Mouse (Mus musculus) neural tube, embryonic 12.5 days (tissue): ENCODE results near the gene Prepl. TPM values are rescaled to one million over a fixed set of nuclear protein-coding genes. Genes with fewer than 3 reads are reported as not detected.

Experiments
- ATAC-seq: fragments of 200-750 bp; cut with Nextera tagmentation; 2 replicates; pipeline ENCODE4 v1.8.0; 2017; ENCODE audit warnings: low read depth, mild to moderate bottlenecking, moderate TSS enrichment, moderate library complexity; ENCODE audit not compliant: low FRiP score
- H3K27ac ChIP-seq: fragments of 300-500 bp; sonication (generic); 2 replicates; pipeline ENCODE4 v1.5.1; 2016
- H3K27me3 ChIP-seq: fragments of 300-500 bp; sonication (generic); replicated peaks from 2 replicates; pipeline ENCODE4 v1.6.1; 2016; ENCODE audit warnings: mild to moderate bottlenecking
- H3K36me3 ChIP-seq: fragments of 300-500 bp; sonication (generic); 2 replicates; pipeline ENCODE4 v1.6.1; 2016; ENCODE audit warnings: mild to moderate bottlenecking
- H3K4me1 ChIP-seq: fragments of 300-500 bp; sonication (generic); 2 replicates; pipeline ENCODE4 v1.6.1; 2016
- H3K4me2 ChIP-seq: fragments of 300-500 bp; sonication (generic); replicated peaks from 2 replicates; pipeline ENCODE4 v1.6.1; 2016; ENCODE audit warnings: mild to moderate bottlenecking
- H3K4me3 ChIP-seq: fragments of 300-500 bp; sonication (generic); 2 replicates; pipeline ENCODE4 v1.5.1; 2016
- H3K9ac ChIP-seq: fragments of 300-500 bp; sonication (generic); 2 replicates; pipeline ENCODE4 v1.6.1; 2016; ENCODE audit warnings: mild to moderate bottlenecking
- H3K9me3 ChIP-seq: fragments of 300-500 bp; sonication (generic); 2 replicates; pipeline ENCODE4 v1.6.1; 2016; ENCODE audit warnings: mild to moderate bottlenecking
- whole genome bisulfite sequencing: fragments of 180-500 bp; shearing (Covaris S2); methylation state at CpG from one replicate; pipeline ENCODE4 v1.1.7; 2016; 5-methylcytosine and 5-hydroxymethylcytosine counted together
- polyA plus RNA-seq: library from polyadenylated mRNA; unstranded; fragments of >200 nt; fragmentation: Nextera tagmentation; extraction: Ambion mirVana; gene quantifications from 2 replicates; pipeline ENCODE4 v1.2.1, GENCODE M21; 2016

Gene Prepl
- polyA plus RNA-seq, 1 experiment from 2014 or later, result 70.1 TPM

- H3K36me3 ChIP-seq, result no peaks in the 10 kb centered on the region
- no peaks in the 10 kb centered on the region for H3K9me3 ChIP-seq
- no peaks in the 10 kb centered on the region for H3K4me1 ChIP-seq
- H3K4me2 ChIP-seq, result no peak overlapping the region
- 83% methylated on average over 3 of the region's 3 CpGs for WGBS
- no peaks in the 10 kb centered on the region for H3K27me3 ChIP-seq
- no peak for ATAC-seq
- no peak overlapping the region for H3K4me3 ChIP-seq
- H3K27ac ChIP-seq, result no peak overlapping the region
- no peak overlapping the region for H3K9ac ChIP-seq
These were observed 57.0 kb downstream of the Prepl start for GRCm38 (mm10) chr17:85033087-85033486.

GRCm38 (mm10) chr17:85030651-85031050, 59.4 kb downstream of the Prepl start:
- 80% methylated on average over 5 of the region's 5 CpGs for WGBS
- no peak overlapping the region for H3K27ac ChIP-seq
- H3K9ac ChIP-seq, result no peak overlapping the region
- ATAC-seq, result no peak
- H3K36me3 ChIP-seq, result no peaks in the 10 kb centered on the region
- no peaks in the 10 kb centered on the region for H3K27me3 ChIP-seq
- H3K9me3 ChIP-seq, result no peaks in the 10 kb centered on the region
- no peaks in the 10 kb centered on the region for H3K4me1 ChIP-seq
- no peak overlapping the region for H3K4me3 ChIP-seq
- H3K4me2 ChIP-seq, result no peak overlapping the region

GRCm38 (mm10) chr17:85028797-85029196, 61.2 kb downstream of the Prepl start:
- H3K4me2 ChIP-seq, result no peak overlapping the region
- H3K4me1 ChIP-seq, result no peaks in the 10 kb centered on the region
- no peak overlapping the region for H3K9ac ChIP-seq
- H3K27me3 ChIP-seq, result no peaks in the 10 kb centered on the region
- no peak overlapping the region for H3K4me3 ChIP-seq
- no peak overlapping the region for H3K27ac ChIP-seq
- H3K9me3 ChIP-seq, result no peaks in the 10 kb centered on the region
- no peaks in the 10 kb centered on the region for H3K36me3 ChIP-seq
- 95% methylated on average over 10 of the region's 10 CpGs for WGBS
- ATAC-seq, result no peak

GRCm38 (mm10) chr17:85028093-85028739, 61.8 kb downstream of the Prepl start, which contains the start of gene Slc3a1:
Slc3a1 (plus strand) TSS chr17:85028376.
- Histone ChIP-seq H3K4me1 (no peaks in the 10 kb centered on the region), H3K27me3 (no peaks in the 10 kb centered on the region), H3K4me3 (no peak within 1 kb of the TSS), H3K27ac (no peak within 1 kb of the TSS), H3K9ac (no peak within 1 kb of the TSS), H3K36me3 (no peaks in the 10 kb centered on the region), H3K4me2 (no peak within 1 kb of the TSS), H3K9me3 (no peaks in the 10 kb centered on the region)
- WGBS, result 92% methylated on average over 20 of the region's 20 CpGs
- ATAC-seq, result no peak

GRCm38 (mm10) chr17:85027247-85027646, 62.8 kb downstream of the Prepl start:
- H3K9me3 ChIP-seq, result no peaks in the 10 kb centered on the region
- no peaks in the 10 kb centered on the region for H3K4me1 ChIP-seq
- no peak overlapping the region for H3K4me2 ChIP-seq
- H3K9ac ChIP-seq, result no peak overlapping the region
- no peak overlapping the region for H3K27ac ChIP-seq
- no peaks in the 10 kb centered on the region for H3K27me3 ChIP-seq
- no peak for ATAC-seq
- H3K4me3 ChIP-seq, result no peak overlapping the region
- 83% methylated on average over 3 of the region's 3 CpGs for WGBS
- H3K36me3 ChIP-seq, result no peaks in the 10 kb centered on the region

GRCm38 (mm10) chr17:85026436-85026835, 63.6 kb downstream of the Prepl start:
- ATAC-seq, result no peak
- WGBS, result 96% methylated on average over 6 of the region's 6 CpGs
- no peak overlapping the region for H3K4me2 ChIP-seq
- H3K9me3 ChIP-seq, result no peaks in the 10 kb centered on the region
- no peak overlapping the region for H3K27ac ChIP-seq
- no peaks in the 10 kb centered on the region for H3K36me3 ChIP-seq
- no peaks in the 10 kb centered on the region for H3K4me1 ChIP-seq
- no peak overlapping the region for H3K9ac ChIP-seq
- no peak overlapping the region for H3K4me3 ChIP-seq
- H3K27me3 ChIP-seq, result no peaks in the 10 kb centered on the region

GRCm38 (mm10) chr17:85025151-85025550, 64.9 kb downstream of the Prepl start:
- no peaks in the 10 kb centered on the region for H3K9me3 ChIP-seq
- WGBS, result 94% methylated on average over 6 of the region's 6 CpGs
- no peaks in the 10 kb centered on the region for H3K4me1 ChIP-seq
- ATAC-seq, result no peak
- H3K27me3 ChIP-seq, result no peaks in the 10 kb centered on the region
- H3K27ac ChIP-seq, result no peak overlapping the region
- no peak overlapping the region for H3K9ac ChIP-seq
- H3K4me2 ChIP-seq, result no peak overlapping the region
- no peak overlapping the region for H3K4me3 ChIP-seq
- no peaks in the 10 kb centered on the region for H3K36me3 ChIP-seq

GRCm38 (mm10) chr17:85024237-85024636, 65.8 kb downstream of the Prepl start:
- no peak overlapping the region for H3K4me2 ChIP-seq
- no peaks in the 10 kb centered on the region for H3K4me1 ChIP-seq
- no peaks in the 10 kb centered on the region for H3K9me3 ChIP-seq
- WGBS, result 92% methylated on average over 8 of the region's 8 CpGs
- no peak overlapping the region for H3K9ac ChIP-seq
- ATAC-seq, result no peak
- H3K36me3 ChIP-seq, result no peaks in the 10 kb centered on the region
- no peaks in the 10 kb centered on the region for H3K27me3 ChIP-seq
- no peak overlapping the region for H3K27ac ChIP-seq
- H3K4me3 ChIP-seq, result no peak overlapping the region

GRCm38 (mm10) chr17:85023247-85024167, 66.5 kb downstream of the Prepl start:
- Histone ChIP-seq H3K4me2 (no peak overlapping the region), H3K27me3 (no peaks in the 10 kb centered on the region), H3K9me3 (no peaks in the 10 kb centered on the region), H3K9ac (no peak overlapping the region), H3K4me1 (no peaks in the 10 kb centered on the region), H3K36me3 (no peaks in the 10 kb centered on the region), H3K27ac (no peak overlapping the region), H3K4me3 (no peak overlapping the region)
- WGBS, result 71% methylated on average over 22 of the region's 22 CpGs
- ATAC-seq, result 0 out of 2 replicates have a peak, but pooled peaks have one; percentile 25

GRCm38 (mm10) chr17:85020343-85020742, 69.7 kb downstream of the Prepl start:
- Histone ChIP-seq H3K36me3 (no peaks in the 10 kb centered on the region; the same call in 1 of the 2 replicates), H3K4me1 (no peaks in the 10 kb centered on the region), H3K4me3 (no peak overlapping the region), H3K4me2 (no peak overlapping the region), H3K9ac (no peak overlapping the region), H3K9me3 (no peaks in the 10 kb centered on the region), H3K27me3 (no peaks in the 10 kb centered on the region), H3K27ac (no peak overlapping the region)
- 89% methylated on average over 3 of the region's 3 CpGs for WGBS
- ATAC-seq, result no peak

- ATAC-seq, result no peak
- H3K9ac ChIP-seq, result no peak overlapping the region
- H3K27me3 ChIP-seq, result no peaks in the 10 kb centered on the region
- no peak overlapping the region for H3K4me3 ChIP-seq
- H3K4me1 ChIP-seq, result no peaks in the 10 kb centered on the region
- no peaks in the 10 kb centered on the region; the same call in 1 of the 2 replicates for H3K36me3 ChIP-seq
- no peaks in the 10 kb centered on the region for H3K9me3 ChIP-seq
- H3K4me2 ChIP-seq, result no peak overlapping the region
- 84% methylated on average over 5 of the region's 5 CpGs for WGBS
- no peak overlapping the region for H3K27ac ChIP-seq
These were observed 71.2 kb downstream of the Prepl start for GRCm38 (mm10) chr17:85018794-85019193.

GRCm38 (mm10) chr17:85018344-85018743, 71.7 kb downstream of the Prepl start:
- no peak overlapping the region for H3K4me2 ChIP-seq
- no peaks in the 10 kb centered on the region; the same call in 1 of the 2 replicates for H3K36me3 ChIP-seq
- no peak overlapping the region for H3K27ac ChIP-seq
- no peak overlapping the region for H3K9ac ChIP-seq
- H3K4me1 ChIP-seq, result no peaks in the 10 kb centered on the region
- WGBS, result 93% methylated on average over 3 of the region's 3 CpGs
- H3K9me3 ChIP-seq, result no peaks in the 10 kb centered on the region
- no peak overlapping the region for H3K4me3 ChIP-seq
- ATAC-seq, result no peak
- H3K27me3 ChIP-seq, result no peaks in the 10 kb centered on the region
